Mouse (Mus musculus) embryonic facial prominence, embryonic 12.5 days (tissue): ENCODE measurements around the gene Eme1. TPM values are rescaled to one million over a fixed set of nuclear protein-coding genes. Genes with fewer than 3 reads are reported as not detected.
A peak's percentile ranks its signal among the peaks of the same experiment; 100 is the strongest.

Experiments used
- ATAC-seq: fragments of 200-750 bp; cut with Nextera tagmentation; 2 replicates; pipeline ENCODE4 v1.8.0; 2017; ENCODE audit not compliant: insufficient number of reproducible peaks, insufficient read depth, low FRiP score, low TSS enrichment
- H3K27ac ChIP-seq: fragments of 300-500 bp; sonication (generic); 2 replicates; pipeline ENCODE4 v1.5.1; 2016; ENCODE audit warnings: mild to moderate bottlenecking
- H3K27me3 ChIP-seq: fragments of 300-500 bp; sonication (generic); 2 replicates; pipeline ENCODE4 v1.6.1; 2016; ENCODE audit warnings: mild to moderate bottlenecking, moderate library complexity
- H3K36me3 ChIP-seq: fragments of 300-500 bp; sonication (generic); 2 replicates; pipeline ENCODE4 v1.6.1; 2016; ENCODE audit warnings: mild to moderate bottlenecking
- H3K4me1 ChIP-seq: fragments of 300-500 bp; sonication (generic); 2 replicates; pipeline ENCODE4 v1.6.1; 2016
- H3K4me2 ChIP-seq: fragments of 300-500 bp; sonication (generic); replicated peaks from 2 replicates; pipeline ENCODE4 v1.6.1; 2016; ENCODE audit warnings: mild to moderate bottlenecking, moderate library complexity
- H3K4me3 ChIP-seq: fragments of 300-500 bp; sonication (generic); 2 replicates; pipeline ENCODE4 v1.5.1; 2016; ENCODE audit warnings: mild to moderate bottlenecking
- H3K9ac ChIP-seq: fragments of 300-500 bp; sonication (generic); 2 replicates; pipeline ENCODE4 v1.6.1; 2016; ENCODE audit warnings: mild to moderate bottlenecking, moderate library complexity
- H3K9me3 ChIP-seq: fragments of 300-500 bp; sonication (generic); 2 replicates; pipeline ENCODE4 v1.6.1; 2016; ENCODE audit warnings: mild to moderate bottlenecking, moderate library complexity
- WGBS: fragments of 180-500 bp; shearing (Covaris S2); methylation state at CpG from one replicate; pipeline ENCODE4 v1.1.7; 2016; 5-methylcytosine and 5-hydroxymethylcytosine counted together
- polyA plus RNA-seq: library from polyadenylated mRNA; unstranded; fragments of >200 nt; fragmentation: Nextera tagmentation; extraction: Ambion mirVana; gene quantifications from 2 replicates; pipeline ENCODE4 v1.2.1, GENCODE M21; 2016

Gene Eme1
- polyA plus RNA-seq, 1 experiment from 2014 or later, result 33.3 TPM

- H3K36me3 ChIP-seq, result no peaks in the 10 kb centered on the region
- no peak overlapping the region for H3K4me2 ChIP-seq
- no peak overlapping the region for H3K4me3 ChIP-seq
- WGBS, result 24% methylated on average over 4 of the region's 4 CpGs
- H3K27ac ChIP-seq, result no peak overlapping the region
- H3K27me3 ChIP-seq, result no peaks in the 10 kb centered on the region
- no peaks in the 10 kb centered on the region for H3K4me1 ChIP-seq
- no peak for ATAC-seq
- H3K9ac ChIP-seq, result no peak overlapping the region
- no peaks in the 10 kb centered on the region for H3K9me3 ChIP-seq
Observed at GRCm38 (mm10) chr11:94615494-94615893, 38.3 kb downstream of the Eme1 start.

- WGBS, result 82% methylated on average over 4 of the region's 4 CpGs
- no peaks in the 10 kb centered on the region for H3K27me3 ChIP-seq
Observed at GRCm38 (mm10) chr11:94614603-94615002, 39.2 kb downstream of the Eme1 start.

GRCm38 (mm10) chr11:94610744-94611740, 42.7 kb downstream of the Eme1 start:
- Histone ChIP-seq H3K4me3 (no peak overlapping the region), H3K4me1 (no peaks in the 10 kb centered on the region), H3K27ac (no peak overlapping the region), H3K4me2 (no peak overlapping the region), H3K27me3 (no peaks in the 10 kb centered on the region), H3K36me3 (no peaks in the 10 kb centered on the region), H3K9me3 (no peaks in the 10 kb centered on the region), H3K9ac (no peak overlapping the region)
- ATAC-seq, result no peak
- 73% methylated on average over 4 of the region's 4 CpGs for WGBS

More at GRCm38 (mm10) chr11:94614603-94615002, 39.2 kb downstream of the Eme1 start:
- ATAC-seq, result no peak
- H3K27ac ChIP-seq, result no peak overlapping the region
- no peaks in the 10 kb centered on the region for H3K36me3 ChIP-seq
- H3K4me3 ChIP-seq, result no peak overlapping the region
- H3K9me3 ChIP-seq, result no peaks in the 10 kb centered on the region
- H3K9ac ChIP-seq, result no peak overlapping the region
- H3K4me1 ChIP-seq, result no peaks in the 10 kb centered on the region
- H3K4me2 ChIP-seq, result no peak overlapping the region

- peaks cover 11% of the 10 kb centered on the region; the same call in 1 of the 2 replicates for H3K4me1 ChIP-seq
- ATAC-seq, result no peak
- H3K27me3 ChIP-seq, result no peaks in the 10 kb centered on the region
- peak overlapping the region; percentile 67; the same call in 1 of the 2 replicates for H3K9ac ChIP-seq
- H3K4me3 ChIP-seq, result peak overlapping the region; percentile 59; the same call in 1 of the 2 replicates
- H3K4me2 ChIP-seq, result peak overlapping the region; percentile 62
- H3K9me3 ChIP-seq, result no peaks in the 10 kb centered on the region
- 0 out of 2 replicates have a peak overlapping the region, but pooled peaks have one; percentile 14 for H3K27ac ChIP-seq
- H3K36me3 ChIP-seq, result no peaks in the 10 kb centered on the region
- WGBS, result 68% methylated on average over 11 of the region's 11 CpGs
Observed at GRCm38 (mm10) chr11:94602356-94602955, 51.3 kb downstream of the Eme1 start.

- Histone ChIP-seq H3K36me3 (0 out of 2 replicates have a peak, but pooled peaks cover 5% of the 10 kb centered on the region), H3K9me3 (no peaks in the 10 kb centered on the region), H3K4me1 (peaks cover 11% of the 10 kb centered on the region; the same call in 1 of the 2 replicates), H3K27me3 (no peaks in the 10 kb centered on the region), H3K4me3 (peak within 1 kb of the TSS; percentile 59), H3K27ac (peak within 1 kb of the TSS; percentile 69), H3K4me2 (peak within 1 kb of the TSS; percentile 62), H3K9ac (peak within 1 kb of the TSS; percentile 67)
- ATAC-seq, result peak; percentile 83
- 1% methylated on average over 50 of the region's 52 CpGs for WGBS
Observed at GRCm38 (mm10) chr11:94601321-94602281, 52.2 kb downstream of the Eme1 start, which contains the start of gene Acsf2. TSS of gene Acsf2 (minus strand) at chr11:94601871.

- H3K4me1 ChIP-seq, result peaks cover 14% of the 10 kb centered on the region
- no peaks in the 10 kb centered on the region for H3K27me3 ChIP-seq
- H3K4me2 ChIP-seq, result peak overlapping the region; percentile 62; the same call in 1 of the 2 replicates
- no peak overlapping the region for H3K9ac ChIP-seq
- WGBS, result 91% methylated on average over 7 of the region's 7 CpGs
- H3K36me3 ChIP-seq, result 0 out of 2 replicates have a peak, but pooled peaks cover 7% of the 10 kb centered on the region
- ATAC-seq, result no peak
- peak overlapping the region; percentile 59; the same call in 1 of the 2 replicates for H3K4me3 ChIP-seq
- H3K9me3 ChIP-seq, result no peaks in the 10 kb centered on the region
- H3K27ac ChIP-seq, result no peak overlapping the region
Observed at GRCm38 (mm10) chr11:94600447-94600846, 53.3 kb downstream of the Eme1 start.

GRCm38 (mm10) chr11:94598437-94599120, 55.2 kb downstream of the Eme1 start:
- Histone ChIP-seq H3K27ac (no peak overlapping the region), H3K36me3 (0 out of 2 replicates have a peak, but pooled peaks cover 7% of the 10 kb centered on the region), H3K27me3 (no peaks in the 10 kb centered on the region), H3K4me1 (peaks cover 14% of the 10 kb centered on the region), H3K9me3 (no peaks in the 10 kb centered on the region), H3K4me2 (no peak overlapping the region), H3K9ac (0 out of 2 replicates have a peak overlapping the region, but pooled peaks have one; percentile 7), H3K4me3 (no peak overlapping the region)
- no peak for ATAC-seq
- 53% methylated on average over 6 of the region's 6 CpGs for WGBS

- Histone ChIP-seq H3K9me3 (no peaks in the 10 kb centered on the region), H3K27me3 (no peaks in the 10 kb centered on the region), H3K4me1 (peaks cover 15% of the 10 kb centered on the region), H3K4me2 (no peak overlapping the region), H3K9ac (no peak overlapping the region), H3K4me3 (no peak overlapping the region), H3K36me3 (0 out of 2 replicates have a peak, but pooled peaks cover 7% of the 10 kb centered on the region), H3K27ac (no peak overlapping the region)
- no peak for ATAC-seq
- WGBS, result 95% methylated on average over 4 of the region's 4 CpGs
Observed at GRCm38 (mm10) chr11:94597319-94597718, 56.4 kb downstream of the Eme1 start.

GRCm38 (mm10) chr11:94596311-94596852, 57.4 kb downstream of the Eme1 start:
- Histone ChIP-seq H3K4me3 (no peak overlapping the region), H3K9me3 (no peaks in the 10 kb centered on the region), H3K9ac (no peak overlapping the region), H3K36me3 (0 out of 2 replicates have a peak, but pooled peaks cover 7% of the 10 kb centered on the region), H3K4me1 (peaks cover 19% of the 10 kb centered on the region), H3K27ac (no peak overlapping the region), H3K4me2 (no peak overlapping the region), H3K27me3 (no peaks in the 10 kb centered on the region)
- WGBS, result 66% methylated on average over 7 of the region's 7 CpGs
- no peak for ATAC-seq
